Mouse (Mus musculus) C2C12 (cell line): ENCODE results near the gene Bcl2.

Experiments
- CEBPB ChIP-seq: IDR thresholded peaks from one replicate; pipeline ENCODE4 v1.6.1; 2011; ENCODE audit warnings: low read depth, mild to moderate bottlenecking, control low read depth, moderate library complexity
- CTCF ChIP-seq: IDR thresholded peaks from one replicate; pipeline ENCODE4 v1.5.1; 2011; ENCODE audit not compliant: control insufficient read depth, insufficient read depth, insufficient read length
- FOSL1 ChIP-seq: IDR thresholded peaks from one replicate; pipeline ENCODE4 v1.8.0; 2011; ENCODE audit warnings: mild to moderate bottlenecking, low read length; ENCODE audit not compliant: poor library complexity, insufficient read depth, severe bottlenecking
- MAX ChIP-seq: IDR thresholded peaks from one replicate; pipeline ENCODE4 v1.6.1; 2011; ENCODE audit warnings: mild to moderate bottlenecking, control low read depth
- MYOD1 ChIP-seq: IDR thresholded peaks from one replicate; pipeline ENCODE4 v1.6.1; 2011; ENCODE audit warnings: low read depth; ENCODE audit not compliant: control insufficient read depth, insufficient read length
- MYOG ChIP-seq: IDR thresholded peaks from one replicate; pipeline ENCODE4 v1.6.1; 2011; ENCODE audit not compliant: control insufficient read depth, insufficient read length; ENCODE audit errors: extremely low read depth
- USF1 ChIP-seq: IDR thresholded peaks from one replicate; pipeline ENCODE4 v1.6.1; 2011; ENCODE audit warnings: low read depth, mild to moderate bottlenecking, control low read depth, moderate library complexity

- TF ChIP-seq USF1 (no peak), CTCF (no peak), MYOG (no peak), MAX (no peak), MYOD1 (no peak), CEBPB (no peak), FOSL1 (no peak)
Measured at GRCm38 (mm10) chr1:106651211-106651610, 62.9 kb downstream of the Bcl2 start.
